Mouse (Mus musculus): ENCODE measurements around the gene Stoml2.

GRCm38 (mm10) chr4:43043644-43044357, 12.3 kb upstream of the Stoml2 start:
- TF ChIP-seq CTCF (IDR thresholded peaks at IDR 0.05; ENCODE audit: low read depth) = no peak
- TF ChIP-seq EP300 (IDR thresholded peaks at IDR 0.05; ENCODE audit: low read depth) = no peak
